Mouse (Mus musculus): ENCODE results near the gene Zfp677.
"Not testable (repeated sequence)": the region's sequence is repeated elsewhere in the genome, so short reads cannot be mapped to it uniquely, and the experiment has no call there.

Gene Zfp677

DNA sequence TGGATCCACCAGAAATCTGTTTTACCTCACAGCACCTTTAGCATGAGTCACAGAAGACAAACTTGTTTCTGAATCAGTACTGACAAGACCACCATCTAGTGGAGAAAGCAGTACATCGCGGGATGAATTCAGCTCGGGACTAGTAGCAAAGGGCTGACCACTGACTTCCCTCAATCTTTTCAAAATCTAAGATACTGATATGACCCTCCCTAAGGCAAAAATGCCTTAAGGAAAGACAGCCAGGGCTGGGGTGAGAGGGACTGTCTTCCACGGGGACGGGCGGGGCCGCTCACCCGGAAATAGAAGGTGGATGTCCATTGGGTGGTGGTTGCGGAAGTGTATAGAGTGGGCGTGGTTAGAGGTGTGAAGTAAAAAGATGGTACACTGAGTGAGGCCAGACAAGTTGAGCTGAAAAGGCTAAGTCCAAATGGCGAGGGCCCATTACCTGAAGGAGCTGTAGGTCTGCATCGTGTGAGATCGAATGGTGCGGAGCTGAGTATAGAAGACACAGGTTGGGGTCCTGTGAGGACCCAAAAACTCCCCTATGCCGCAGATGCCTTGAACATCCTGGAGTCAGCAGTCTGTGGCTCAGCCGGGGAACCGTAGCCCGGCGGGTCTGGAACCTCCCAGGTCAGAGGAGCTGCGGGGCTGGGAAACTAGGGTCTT is at the start of gene Zfp677:
Zfp677 (plus strand) TSS at position 358 of the 666 bp plus-strand sequence.
- DNase-seq (ENCODE audit: low spot score), result peak; percentile 23

DNA sequence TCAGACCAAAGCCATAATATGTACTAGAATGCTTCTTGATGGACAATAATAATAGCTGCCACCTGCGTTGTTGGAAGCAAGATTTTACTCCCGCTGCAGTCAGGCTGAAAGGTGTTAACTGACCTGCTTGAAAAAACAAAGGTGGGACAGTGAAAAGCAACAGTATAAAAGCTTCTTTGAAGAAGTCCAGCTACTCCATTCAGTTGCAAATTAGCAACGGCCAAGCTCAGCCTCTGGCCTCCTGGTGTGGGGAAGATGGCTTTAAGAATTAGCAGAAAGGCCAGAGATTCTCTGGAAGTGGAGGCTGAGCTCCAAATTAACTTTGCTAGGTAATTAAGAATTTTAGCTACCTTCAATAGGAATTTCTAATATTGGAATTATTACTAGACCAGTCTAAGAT is 15.5 kb upstream of the Zfp677 start:
- DNase-seq (ENCODE audit: low spot score), result not testable (repeated sequence)

DNA sequence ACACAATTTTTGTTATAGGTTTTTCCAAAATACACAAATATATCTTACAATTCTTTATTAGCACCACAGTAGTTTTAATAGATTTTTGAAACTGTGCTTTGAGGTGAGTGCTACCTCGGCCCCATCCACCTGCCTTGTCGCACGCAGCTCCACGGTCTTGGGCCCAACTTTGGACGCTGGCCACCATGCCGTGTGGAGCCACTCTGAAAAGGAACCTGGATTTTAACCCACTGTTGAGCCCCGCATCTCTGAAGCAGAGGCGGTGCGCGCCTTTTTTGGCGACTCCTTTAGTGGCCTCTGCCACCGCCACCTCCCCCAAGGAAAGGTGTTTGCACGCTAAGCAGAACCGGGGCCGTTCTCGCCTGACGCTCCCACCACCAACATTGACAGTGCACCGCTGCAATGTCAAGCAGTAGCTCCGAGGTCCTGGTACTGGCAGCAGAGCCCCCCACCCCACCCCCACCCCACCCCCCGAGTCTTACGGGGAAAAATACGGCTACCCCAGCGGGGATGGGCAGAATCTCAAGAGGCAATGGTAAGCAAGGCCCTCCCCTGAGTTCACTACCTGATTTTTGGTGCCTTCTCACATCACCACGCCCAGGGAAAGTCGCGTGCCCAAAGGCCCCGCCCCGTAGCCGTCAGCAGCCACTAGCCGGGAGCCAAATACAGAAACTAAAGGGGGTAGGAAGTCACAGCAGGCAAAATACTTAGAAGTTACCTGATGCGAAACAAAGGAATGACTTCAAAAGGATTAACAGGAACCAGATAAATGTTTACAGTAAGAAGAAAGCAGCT is 13.4 kb upstream of the Zfp677 start:
- DNase-seq (ENCODE audit: low spot score), result no peak

DNA sequence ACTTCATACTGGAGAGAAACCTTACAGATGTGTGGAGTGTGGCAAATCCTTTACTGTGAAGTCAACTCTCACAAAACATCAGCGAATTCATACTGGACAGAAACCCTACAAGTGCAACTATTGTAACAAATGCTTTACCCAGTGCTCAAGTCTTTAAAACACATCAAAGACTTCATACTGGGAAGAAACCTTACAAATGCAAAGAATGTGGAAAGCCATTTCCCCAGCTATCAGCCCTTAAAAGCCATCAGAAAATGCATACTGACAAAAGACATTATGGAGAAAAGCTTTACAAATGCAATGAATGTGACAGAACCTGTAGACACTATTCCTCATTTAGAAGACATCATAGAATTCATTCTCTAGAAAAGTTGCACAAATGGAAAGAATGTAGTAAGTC is 8.2 kb upstream of the Zfp677 start:
- DNase-seq (ENCODE audit: low spot score), result no peak

DNA sequence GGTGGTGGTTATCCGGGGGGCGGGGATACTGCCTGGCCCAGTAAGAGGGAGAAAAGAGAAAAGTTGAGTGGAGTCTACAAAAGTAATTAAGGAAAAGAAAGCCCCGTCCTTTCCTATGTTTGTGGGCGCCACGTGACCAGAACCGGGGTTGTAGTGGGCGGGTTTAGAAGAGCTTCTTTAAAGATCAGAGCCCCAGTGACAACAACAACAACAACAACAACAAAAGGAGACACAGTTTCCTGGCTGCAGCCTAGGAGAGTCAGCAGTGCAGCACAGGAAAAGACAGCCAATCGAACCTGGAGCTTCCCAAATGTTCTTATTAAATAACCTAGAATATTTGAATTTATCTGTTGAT is 486 bp downstream of the Zfp677 start:
- no peak for DNase-seq (ENCODE audit: low spot score)

- DNase-seq (ENCODE audit: low spot score), result peak; percentile 34
These were observed 39.4 kb downstream of the Zfp677 start, which contains the start of gene Zfp54 for GRCm38 (mm10) chr17:21422664-21423599. Gene Zfp54 (plus strand): TSS chr17:21423227.

- not testable (repeated sequence) for DNase-seq (ENCODE audit: low spot score)
These were observed 55.4 kb downstream of the Zfp677 start for GRCm38 (mm10) chr17:21438806-21439400.
